Mouse (Mus musculus): ENCODE data around the gene Kif17. TPM values are rescaled to one million over a fixed set of nuclear protein-coding genes. Genes with fewer than 3 reads are reported as not detected.

The Kif17 gene
- polyA plus RNA-seq, 1 experiment from 2014 or later, result 4.3 TPM

Small RNAs within 50 kb of the gene (microRNA-seq; reads per million reads assigned to microRNA genes)
- not detected for gene Gm27646
- gene Mir7019, result 1.4 reads per million

Other genes with a start within 250 kb of the Kif17 start
- 181 and 197 TPM in 2 replicates for gene Hp1bp3, start 34.1 kb upstream of the Kif17 start, polyA plus RNA-seq (2014; fragmentation: Nextera tagmentation; extraction: Ambion mirVana)
- 12.8 and 14.8 TPM in 2 replicates for gene Sh2d5, start within 50 bp of the Kif17 start, polyA plus RNA-seq (2014; fragmentation: Nextera tagmentation; extraction: Ambion mirVana)
- 190 and 208 TPM in 2 replicates for gene Ddost, start 54.3 kb downstream of the Kif17 start, polyA plus RNA-seq (2014; fragmentation: Nextera tagmentation; extraction: Ambion mirVana)
- 49.0 and 67.6 TPM in 2 replicates for gene Pink1, start 75.9 kb downstream of the Kif17 start, polyA plus RNA-seq (2014; fragmentation: Nextera tagmentation; extraction: Ambion mirVana)
- gene Cda, start 117.6 kb downstream of the Kif17 start, polyA plus RNA-seq (2014; fragmentation: Nextera tagmentation; extraction: Ambion mirVana), result 7.9 and 8.5 TPM in 2 replicates
- gene Fam43b, start 146.1 kb downstream of the Kif17 start, polyA plus RNA-seq (2014; fragmentation: Nextera tagmentation; extraction: Ambion mirVana), result 5.9 and 9.1 TPM in 2 replicates
- 15.3 and 18.6 TPM in 2 replicates for gene Mul1, start 184.2 kb downstream of the Kif17 start, polyA plus RNA-seq (2014; fragmentation: Nextera tagmentation; extraction: Ambion mirVana)
- 19.6 and 25.8 TPM in 2 replicates for gene Camk2n1, start 203.9 kb downstream of the Kif17 start, polyA plus RNA-seq (2014; fragmentation: Nextera tagmentation; extraction: Ambion mirVana)

Data from neural tube, embryonic 14.5 days (tissue).